Mouse (Mus musculus) 3T3-L1 (cell line): ENCODE results near the gene Abhd13.

ENCODE experiments used
- DNase-seq: peaks from one replicate; pipeline ENCODE4 v3.0.0-alpha.2; 2015; ENCODE audit warnings: low read depth, low spot score

The Abhd13 gene

DNA sequence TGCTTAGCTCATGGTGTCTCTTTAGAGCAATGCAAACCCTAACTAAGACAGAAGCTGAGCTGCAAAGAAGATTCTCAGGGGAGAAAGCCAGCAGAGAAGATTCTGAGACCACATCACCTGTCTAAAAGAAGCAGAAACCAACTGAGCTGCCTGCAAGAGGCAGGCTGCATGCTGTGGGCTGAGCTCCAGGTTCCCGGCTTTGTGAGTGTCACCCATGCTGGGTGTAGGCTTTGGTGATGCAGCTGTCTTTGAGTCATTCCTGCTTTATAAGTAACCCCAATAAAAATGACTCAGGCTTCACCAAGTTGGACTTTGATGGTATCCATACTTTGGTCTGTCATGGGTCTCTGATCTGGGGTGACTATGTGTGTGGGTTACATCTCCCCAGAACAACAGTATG is 38.7 kb downstream of the Abhd13 start:
- DNase-seq: no peak

DNA sequence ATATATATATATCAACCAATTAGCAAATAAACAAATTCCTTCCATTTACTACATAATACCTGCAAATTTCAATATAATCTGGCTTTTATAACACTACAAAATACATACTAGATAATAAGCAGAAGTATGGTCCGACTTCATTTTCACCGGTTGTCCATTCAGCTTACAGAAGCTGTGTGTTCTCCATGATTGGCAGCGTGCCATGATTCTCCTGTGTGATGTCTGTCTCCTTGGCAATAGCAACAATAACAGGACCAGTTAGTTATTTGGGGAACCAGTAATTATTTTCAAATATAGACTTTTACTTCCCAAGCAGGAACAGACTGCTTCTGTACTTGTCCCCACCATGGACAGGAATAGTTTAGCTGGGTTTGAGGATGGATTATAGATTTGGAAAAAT is 39.7 kb downstream of the Abhd13 start:
- peak; percentile 29 for DNase-seq

DNA sequence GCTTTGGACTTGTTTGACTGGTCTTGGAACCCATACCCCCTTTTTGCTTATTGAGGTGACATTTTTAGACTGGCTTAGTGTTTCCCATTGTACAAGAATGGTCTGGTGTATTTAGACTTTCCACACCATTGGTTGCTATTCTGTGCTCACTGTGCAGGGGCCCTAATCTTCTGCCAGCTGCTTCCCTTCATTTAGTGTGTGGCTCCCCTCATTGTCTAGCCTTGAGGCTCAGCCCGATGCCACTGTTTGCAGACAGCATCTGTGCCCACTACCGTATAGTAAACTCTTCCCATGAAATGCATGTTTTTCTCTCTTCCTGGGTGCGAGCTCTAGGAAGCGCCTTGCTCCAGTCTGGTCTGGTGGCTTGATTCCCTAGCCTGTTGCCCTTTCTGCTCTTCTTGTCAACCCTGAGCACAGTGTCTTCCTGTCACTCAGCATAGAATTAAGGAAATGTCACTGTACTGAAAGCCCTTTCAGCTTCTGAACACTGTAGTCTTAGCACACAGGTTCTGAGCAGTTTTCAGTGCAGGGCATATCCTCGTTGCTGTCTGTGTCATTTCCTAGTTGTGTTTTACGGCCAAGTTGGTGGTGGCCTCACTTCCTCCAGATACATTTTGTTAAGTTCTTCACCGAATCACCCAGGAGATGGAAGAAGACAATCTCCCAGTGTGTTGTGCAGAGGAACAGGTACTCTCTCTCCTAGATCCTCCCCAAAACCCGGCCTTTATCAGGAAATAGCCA is 53.0 kb downstream of the Abhd13 start:
- DNase-seq: no peak

DNA sequence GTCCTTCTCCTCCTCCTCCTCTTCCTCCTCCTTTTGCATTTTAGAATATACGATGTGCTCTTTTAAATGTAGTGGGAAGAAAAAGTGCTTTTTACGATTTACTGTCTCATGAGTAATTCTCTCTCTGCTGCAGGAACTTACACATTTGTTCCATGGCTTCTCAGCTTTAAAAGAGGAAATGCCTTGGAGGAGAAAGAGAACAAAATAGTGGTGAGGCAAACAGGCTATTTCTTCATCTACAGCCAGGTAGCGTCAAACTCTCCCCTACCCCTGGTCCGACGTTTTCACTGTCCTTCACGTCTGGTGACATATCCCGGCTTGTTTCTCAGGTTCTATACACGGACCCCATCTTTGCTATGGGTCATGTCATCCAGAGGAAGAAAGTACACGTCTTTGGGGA is 53.7 kb downstream of the Abhd13 start:
- DNase-seq: no peak

DNA sequence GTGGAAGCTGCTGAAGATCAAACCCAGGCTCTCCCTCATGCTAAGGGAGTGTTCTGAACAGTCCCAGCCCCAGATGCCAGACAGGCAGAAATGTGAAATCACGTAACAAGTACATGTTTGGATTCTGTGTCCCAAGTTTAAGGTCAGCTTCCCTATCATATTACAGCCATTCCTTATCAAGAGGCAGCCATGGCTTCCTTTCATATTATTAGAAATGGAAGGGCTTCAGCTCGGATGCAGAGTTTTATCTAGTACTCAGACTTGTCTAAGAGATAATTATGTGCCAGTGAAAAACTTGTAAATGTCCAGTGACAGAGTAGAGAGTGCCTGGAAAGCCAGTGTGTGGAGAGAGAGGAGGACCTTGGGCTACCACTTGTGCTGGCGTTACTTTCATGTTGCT is 63.4 kb downstream of the Abhd13 start:
- no peak for DNase-seq
